Mouse (Mus musculus): ENCODE results near the gene Chl1. TPM values are rescaled to one million over a fixed set of nuclear protein-coding genes. Genes with fewer than 3 reads are reported as not detected.

Chl1 gene
- polyA plus RNA-seq, 1 experiment from 2014 or later = 0.92 TPM

GRCm38 (mm10) chr6:103659173-103659572, 148.8 kb downstream of the Chl1 start:
- Histone ChIP-seq H3K27ac (replicated peaks; ENCODE audit: low read depth, low read length) (no peak overlapping the region), H3K4me3 (ENCODE audit: low read depth, low read length) (no peak overlapping the region), H3K36me3 (ENCODE audit: control insufficient read depth, insufficient read depth, low read length) (no peaks in the 10 kb centered on the region), H3K27me3 (ENCODE audit: control insufficient read depth, insufficient read depth, low read length) (no peaks in the 10 kb centered on the region), H3K4me2 (ENCODE audit: low read depth, severe bottlenecking) (no peak overlapping the region), H3K9me3 (ENCODE audit: control insufficient read depth, low read length) (no peaks in the 10 kb centered on the region), H3K9ac (ENCODE audit: low read length) (no peak overlapping the region), H3K4me1 (ENCODE audit: control insufficient read depth, insufficient read depth, low read length) (no peaks in the 10 kb centered on the region)
- WGBS = 97% methylated on average over 2 of the region's 2 CpGs
- DNase-seq (ENCODE audit: low spot score) (no peak), ATAC-seq (ENCODE audit: insufficient number of reproducible peaks, low FRiP score, low TSS enrichment, low read depth) (no peak)

GRCm38 (mm10) chr6:103665206-103665605, 154.8 kb downstream of the Chl1 start:
- H3K27ac ChIP-seq (replicated peaks; ENCODE audit: low read depth, low read length) = no peak overlapping the region
- no peaks in the 10 kb centered on the region for H3K36me3 ChIP-seq (ENCODE audit: control insufficient read depth, insufficient read depth, low read length)
- no peaks in the 10 kb centered on the region for H3K9me3 ChIP-seq (ENCODE audit: control insufficient read depth, low read length)
- H3K4me3 ChIP-seq (ENCODE audit: low read depth, low read length) = no peak overlapping the region
- no peak overlapping the region for H3K4me2 ChIP-seq (ENCODE audit: low read depth, severe bottlenecking)
- no peaks in the 10 kb centered on the region for H3K4me1 ChIP-seq (ENCODE audit: control insufficient read depth, insufficient read depth, low read length)
- DNase-seq (ENCODE audit: low spot score) (no peak), ATAC-seq (ENCODE audit: insufficient number of reproducible peaks, low FRiP score, low TSS enrichment, low read depth) (no peak)
- no peaks in the 10 kb centered on the region for H3K27me3 ChIP-seq (ENCODE audit: control insufficient read depth, insufficient read depth, low read length)
- WGBS = 85% methylated on average over 2 of the region's 2 CpGs
- no peak overlapping the region for H3K9ac ChIP-seq (ENCODE audit: low read length)

GRCm38 (mm10) chr6:103665677-103666316, 155.4 kb downstream of the Chl1 start:
- WGBS = 90% methylated on average over 9 of the region's 9 CpGs
- H3K9me3 ChIP-seq (ENCODE audit: control insufficient read depth, low read length) = no peaks in the 10 kb centered on the region
- H3K27me3 ChIP-seq (ENCODE audit: control insufficient read depth, insufficient read depth, low read length) = no peaks in the 10 kb centered on the region
- H3K9ac ChIP-seq (ENCODE audit: low read length) = no peak overlapping the region
- H3K4me2 ChIP-seq (ENCODE audit: low read depth, severe bottlenecking) = no peak overlapping the region
- H3K36me3 ChIP-seq (ENCODE audit: control insufficient read depth, insufficient read depth, low read length) = no peaks in the 10 kb centered on the region
- ATAC-seq (ENCODE audit: insufficient number of reproducible peaks, low FRiP score, low TSS enrichment, low read depth) (no peak), DNase-seq (ENCODE audit: low spot score) (no peak)
- no peak overlapping the region for H3K27ac ChIP-seq (replicated peaks; ENCODE audit: low read depth, low read length)
- no peak overlapping the region for H3K4me3 ChIP-seq (ENCODE audit: low read depth, low read length)
- no peaks in the 10 kb centered on the region for H3K4me1 ChIP-seq (ENCODE audit: control insufficient read depth, insufficient read depth, low read length)

GRCm38 (mm10) chr6:103673111-103673510, 162.7 kb downstream of the Chl1 start:
- 92% methylated on average over 3 of the region's 3 CpGs for WGBS
- Histone ChIP-seq H3K36me3 (ENCODE audit: control insufficient read depth, insufficient read depth, low read length) (no peaks in the 10 kb centered on the region), H3K9ac (ENCODE audit: low read length) (no peak overlapping the region), H3K27me3 (ENCODE audit: control insufficient read depth, insufficient read depth, low read length) (no peaks in the 10 kb centered on the region), H3K9me3 (ENCODE audit: control insufficient read depth, low read length) (no peaks in the 10 kb centered on the region), H3K4me1 (ENCODE audit: control insufficient read depth, insufficient read depth, low read length) (no peaks in the 10 kb centered on the region), H3K4me3 (ENCODE audit: low read depth, low read length) (no peak overlapping the region), H3K27ac (replicated peaks; ENCODE audit: low read depth, low read length) (no peak overlapping the region), H3K4me2 (ENCODE audit: low read depth, severe bottlenecking) (no peak overlapping the region)
- no peak for DNase-seq (ENCODE audit: low spot score)
- ATAC-seq (ENCODE audit: insufficient number of reproducible peaks, low FRiP score, low TSS enrichment, low read depth) = no peak

- Histone ChIP-seq H3K9me3 (ENCODE audit: control insufficient read depth, low read length) (no peaks in the 10 kb centered on the region), H3K4me1 (ENCODE audit: control insufficient read depth, insufficient read depth, low read length) (no peaks in the 10 kb centered on the region), H3K27ac (replicated peaks; ENCODE audit: low read depth, low read length) (no peak overlapping the region), H3K36me3 (ENCODE audit: control insufficient read depth, insufficient read depth, low read length) (no peaks in the 10 kb centered on the region), H3K27me3 (ENCODE audit: control insufficient read depth, insufficient read depth, low read length) (no peaks in the 10 kb centered on the region), H3K4me2 (ENCODE audit: low read depth, severe bottlenecking) (no peak overlapping the region), H3K4me3 (ENCODE audit: low read depth, low read length) (no peak overlapping the region), H3K9ac (ENCODE audit: low read length) (no peak overlapping the region)
- 57% methylated on average over 6 of the region's 6 CpGs for WGBS
- ATAC-seq (ENCODE audit: insufficient number of reproducible peaks, low FRiP score, low TSS enrichment, low read depth) (no peak), DNase-seq (ENCODE audit: low spot score) (peak; percentile 22)
Observed at GRCm38 (mm10) chr6:103674332-103674731, 163.9 kb downstream of the Chl1 start.

GRCm38 (mm10) chr6:103675145-103675544, 164.8 kb downstream of the Chl1 start:
- Histone ChIP-seq H3K27me3 (ENCODE audit: control insufficient read depth, insufficient read depth, low read length) (no peaks in the 10 kb centered on the region), H3K9ac (ENCODE audit: low read length) (no peak overlapping the region), H3K36me3 (ENCODE audit: control insufficient read depth, insufficient read depth, low read length) (no peaks in the 10 kb centered on the region), H3K4me1 (ENCODE audit: control insufficient read depth, insufficient read depth, low read length) (no peaks in the 10 kb centered on the region), H3K4me3 (ENCODE audit: low read depth, low read length) (no peak overlapping the region), H3K4me2 (ENCODE audit: low read depth, severe bottlenecking) (no peak overlapping the region), H3K9me3 (ENCODE audit: control insufficient read depth, low read length) (no peaks in the 10 kb centered on the region), H3K27ac (replicated peaks; ENCODE audit: low read depth, low read length) (no peak overlapping the region)
- WGBS = 12% methylated on average over 2 of the region's 2 CpGs
- ATAC-seq (ENCODE audit: insufficient number of reproducible peaks, low FRiP score, low TSS enrichment, low read depth) (peak; percentile 82), DNase-seq (ENCODE audit: low spot score) (no peak)

- Histone ChIP-seq H3K4me2 (ENCODE audit: low read depth, severe bottlenecking) (no peak overlapping the region), H3K36me3 (ENCODE audit: control insufficient read depth, insufficient read depth, low read length) (no peaks in the 10 kb centered on the region), H3K4me1 (ENCODE audit: control insufficient read depth, insufficient read depth, low read length) (no peaks in the 10 kb centered on the region), H3K4me3 (ENCODE audit: low read depth, low read length) (no peak overlapping the region), H3K27me3 (ENCODE audit: control insufficient read depth, insufficient read depth, low read length) (no peaks in the 10 kb centered on the region), H3K9ac (ENCODE audit: low read length) (no peak overlapping the region), H3K27ac (replicated peaks; ENCODE audit: low read depth, low read length) (no peak overlapping the region), H3K9me3 (ENCODE audit: control insufficient read depth, low read length) (no peaks in the 10 kb centered on the region)
- DNase-seq (ENCODE audit: low spot score) (no peak), ATAC-seq (ENCODE audit: insufficient number of reproducible peaks, low FRiP score, low TSS enrichment, low read depth) (no peak)
- WGBS = 52% methylated on average over 5 of the region's 5 CpGs
Observed at GRCm38 (mm10) chr6:103676664-103677063, 166.3 kb downstream of the Chl1 start.

GRCm38 (mm10) chr6:103677072-103677471, 166.7 kb downstream of the Chl1 start:
- H3K27me3 ChIP-seq (ENCODE audit: control insufficient read depth, insufficient read depth, low read length) = no peaks in the 10 kb centered on the region
- H3K27ac ChIP-seq (replicated peaks; ENCODE audit: low read depth, low read length) = no peak overlapping the region
- H3K9ac ChIP-seq (ENCODE audit: low read length) = no peak overlapping the region
- ATAC-seq (ENCODE audit: insufficient number of reproducible peaks, low FRiP score, low TSS enrichment, low read depth) = no peak
- DNase-seq (ENCODE audit: low spot score) = no peak
- H3K4me2 ChIP-seq (ENCODE audit: low read depth, severe bottlenecking) = no peak overlapping the region
- no peaks in the 10 kb centered on the region for H3K36me3 ChIP-seq (ENCODE audit: control insufficient read depth, insufficient read depth, low read length)
- H3K4me1 ChIP-seq (ENCODE audit: control insufficient read depth, insufficient read depth, low read length) = no peaks in the 10 kb centered on the region
- WGBS = 82% methylated on average over 1 of the region's 1 CpGs
- no peak overlapping the region for H3K4me3 ChIP-seq (ENCODE audit: low read depth, low read length)
- no peaks in the 10 kb centered on the region for H3K9me3 ChIP-seq (ENCODE audit: control insufficient read depth, low read length)
